Mouse (Mus musculus): Measurements from ENCODE around the gene Acot13. TPM values are rescaled to one million over a fixed set of nuclear protein-coding genes. Genes with fewer than 3 reads are reported as not detected.

The Acot13 gene
- total RNA-seq, 2 experiments from 2014 or later = 72.3 to 79.9 TPM

DNA sequence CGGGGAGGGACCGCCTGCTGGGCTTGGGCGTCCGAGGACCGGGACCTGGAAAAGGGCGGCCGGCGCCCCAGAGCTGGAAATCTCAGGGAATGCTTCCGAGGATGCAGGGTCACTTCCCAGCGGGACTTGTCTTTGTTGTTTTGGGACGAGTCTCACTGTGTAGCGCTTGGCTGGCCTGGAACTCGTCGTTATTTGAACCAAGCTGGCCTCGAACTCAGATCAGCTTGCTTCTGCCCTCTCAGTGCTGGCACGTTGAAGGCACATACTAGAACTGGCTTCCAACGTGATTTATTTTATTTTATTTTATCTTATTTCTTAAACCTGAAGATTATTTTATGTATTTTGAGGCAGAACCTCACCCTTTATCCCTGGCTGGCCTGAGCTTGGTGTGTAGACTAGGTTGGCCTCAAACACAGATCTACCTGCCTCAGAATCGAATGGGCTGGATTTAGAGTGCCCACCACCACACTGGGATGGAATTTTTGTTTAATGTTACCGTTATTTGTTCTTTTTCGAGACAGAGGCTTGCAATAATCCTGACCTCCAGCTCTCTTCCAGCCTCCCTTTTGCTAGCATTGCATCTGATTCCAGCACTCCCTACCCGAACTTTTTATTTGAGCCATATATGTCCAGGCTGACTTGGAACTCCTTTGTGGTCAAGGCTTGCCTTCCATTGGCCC is 931 bp upstream of the Acot13 start:
- no peak for DNase-seq (ENCODE audit: low spot score in 2 of 2)
- intact Hi-C loops (cut with DNase I) = no loop called here

DNA sequence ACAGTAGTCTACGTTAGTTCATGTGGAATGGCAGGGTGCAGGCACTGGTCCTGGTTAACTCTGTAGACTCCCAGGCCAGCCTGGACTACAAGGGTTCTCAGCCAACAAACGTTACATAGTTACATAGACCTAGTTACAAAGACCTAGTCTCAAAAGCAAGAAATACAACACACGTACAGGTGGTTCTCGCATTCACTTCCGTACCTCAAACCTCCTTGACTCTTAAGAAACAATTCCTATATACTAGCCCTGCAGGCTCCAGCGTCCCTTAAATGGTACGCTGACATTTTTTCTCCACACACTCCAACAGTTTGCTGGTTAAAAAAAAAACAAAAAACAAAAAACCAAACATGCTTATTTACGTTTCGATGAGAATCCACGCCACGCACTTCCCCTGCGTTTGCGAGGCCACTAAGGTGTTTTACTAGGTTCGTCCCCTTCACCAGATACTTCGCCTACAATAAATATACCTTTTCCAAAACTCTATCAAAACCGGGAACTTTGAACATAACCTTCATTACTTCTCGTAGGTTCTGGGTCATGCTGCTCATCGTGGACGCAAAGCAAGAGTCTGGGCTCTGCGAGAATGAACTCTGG is 486 bp downstream of the Acot13 start:
- intact Hi-C loops (cut with DNase I) = loop anchor here (1.0 to 2.0 kb wide), 2 partner anchors 14 to 30 kb away; partner anchors contain the start of genes BC005537 and D130043K22Rik
- DNase-seq (ENCODE audit: low spot score in 2 of 2) = no peak

DNA sequence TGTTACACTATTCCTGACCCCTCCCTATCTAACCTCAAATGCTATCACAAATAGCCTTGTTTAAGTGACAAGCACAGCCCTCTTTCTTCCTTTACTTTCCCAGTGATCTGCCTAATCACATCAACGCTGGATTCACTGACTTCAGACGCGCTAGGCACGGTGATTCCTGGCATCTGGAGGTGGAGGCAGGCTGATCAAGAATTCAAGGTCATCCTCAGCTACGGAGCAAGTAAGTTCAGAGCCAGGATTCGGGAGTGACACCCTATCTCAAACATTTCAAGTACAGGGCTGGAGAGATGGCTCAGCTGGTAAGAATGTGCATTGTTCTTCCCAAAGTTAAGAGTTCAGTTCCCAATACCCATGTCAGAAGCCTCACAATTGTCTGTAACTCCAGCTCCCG is 5.2 kb downstream of the Acot13 start:
- intact Hi-C loops (cut with DNase I) = no loop called here
- no peak for DNase-seq (ENCODE audit: low spot score in 2 of 2)

DNA sequence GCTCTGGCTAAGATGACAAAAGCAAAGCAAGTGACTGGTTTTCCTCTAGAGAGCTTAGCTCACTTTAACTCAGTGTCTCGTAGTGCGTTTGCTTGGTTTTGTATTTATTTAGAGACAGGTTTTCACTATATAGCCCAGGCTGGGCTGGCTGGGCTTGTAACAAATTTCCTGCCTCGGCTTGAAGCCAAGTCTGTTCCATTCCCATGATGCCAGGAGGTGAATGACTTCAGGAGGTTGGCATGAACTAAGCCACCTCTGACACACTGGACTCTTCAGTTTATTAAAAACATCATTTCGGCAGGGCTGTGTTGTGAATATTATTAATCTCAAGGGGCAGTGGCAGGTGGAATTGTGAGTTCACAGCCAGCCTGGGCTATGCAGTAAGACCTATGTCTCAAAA is 5.8 kb downstream of the Acot13 start:
- DNase-seq (ENCODE audit: low spot score in 2 of 2) = no peak
- intact Hi-C loops (cut with DNase I) = no loop called here

DNA sequence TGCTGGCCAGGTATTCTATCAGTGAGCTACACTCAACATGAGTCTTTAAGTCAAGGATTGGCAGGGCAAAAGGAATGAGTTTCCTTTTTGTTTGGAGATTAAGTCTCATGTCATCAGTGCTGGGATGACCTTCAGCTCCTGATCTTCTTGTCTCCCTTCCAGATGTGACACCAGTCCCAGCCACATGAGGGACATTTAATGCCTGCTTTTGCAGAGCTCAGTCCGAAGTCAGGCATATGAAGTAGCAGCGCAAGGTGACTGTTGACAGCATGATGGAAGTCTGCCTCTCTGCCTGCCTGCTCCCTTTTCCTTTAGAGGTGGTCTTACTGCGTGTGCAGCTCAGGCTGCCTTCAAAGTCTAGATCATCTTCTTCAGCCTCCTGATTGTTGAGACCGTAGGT is 6.7 kb downstream of the Acot13 start:
- no peak for DNase-seq (ENCODE audit: low spot score in 2 of 2)
- intact Hi-C loops (cut with DNase I) = no loop called here

DNA sequence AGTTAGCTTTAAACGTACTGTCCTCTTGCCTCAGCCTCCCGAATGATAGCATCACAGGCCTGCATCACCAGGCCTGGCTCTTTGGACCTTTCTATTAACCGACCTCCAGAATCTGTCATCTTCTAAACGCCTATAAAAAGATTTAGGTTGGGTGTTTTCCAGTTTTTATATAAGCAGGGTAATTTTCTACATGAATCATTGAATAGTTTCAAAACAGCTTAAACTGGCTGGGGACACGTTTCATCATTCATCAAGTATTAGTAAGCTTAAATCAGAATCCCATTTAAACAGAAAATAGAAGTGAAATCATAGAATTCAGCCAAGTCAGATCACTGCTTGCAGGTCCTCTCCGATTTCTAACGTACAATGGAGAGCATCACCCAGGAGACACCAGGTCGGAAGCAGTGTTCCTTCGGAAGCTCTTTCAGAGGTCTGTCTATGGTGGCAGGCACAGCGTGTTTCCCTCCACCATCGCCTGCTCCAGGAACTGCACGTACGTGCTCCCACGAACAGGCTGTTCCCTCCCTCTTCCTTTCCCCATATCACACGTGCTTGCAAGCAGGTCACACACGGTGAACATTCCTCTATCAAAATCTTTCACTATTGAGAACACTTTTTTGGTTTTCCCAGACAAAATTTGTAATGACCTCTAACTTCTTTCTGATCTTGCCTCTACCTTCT is 8.5 kb downstream of the Acot13 start:
- DNase-seq (ENCODE audit: low spot score in 2 of 2) = peak in 1 of 2 experiments; percentile 22
- intact Hi-C loops (cut with DNase I) = no loop called here

DNA sequence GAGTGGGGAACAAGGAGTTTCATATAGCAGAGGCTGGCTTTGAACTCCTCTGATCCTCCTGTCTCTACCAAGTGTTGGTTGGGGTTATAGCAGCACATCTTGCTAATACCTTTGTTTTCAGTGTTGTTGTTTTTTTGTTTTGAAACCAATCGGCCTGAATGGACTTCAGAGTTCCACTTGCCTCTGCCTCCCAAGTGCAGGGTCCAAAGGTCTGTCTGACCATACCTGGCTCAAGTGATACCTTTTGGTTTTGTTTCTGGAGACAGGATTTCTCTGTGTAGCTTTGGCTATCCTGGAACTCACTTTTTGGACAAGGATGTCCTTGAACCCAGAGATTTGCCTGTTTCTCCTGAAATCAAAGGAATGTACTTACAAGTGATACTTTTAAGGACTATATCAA is 11.4 kb downstream of the Acot13 start:
- intact Hi-C loops (cut with DNase I) = no loop called here
- DNase-seq (ENCODE audit: low spot score in 2 of 2) = no peak

DNA sequence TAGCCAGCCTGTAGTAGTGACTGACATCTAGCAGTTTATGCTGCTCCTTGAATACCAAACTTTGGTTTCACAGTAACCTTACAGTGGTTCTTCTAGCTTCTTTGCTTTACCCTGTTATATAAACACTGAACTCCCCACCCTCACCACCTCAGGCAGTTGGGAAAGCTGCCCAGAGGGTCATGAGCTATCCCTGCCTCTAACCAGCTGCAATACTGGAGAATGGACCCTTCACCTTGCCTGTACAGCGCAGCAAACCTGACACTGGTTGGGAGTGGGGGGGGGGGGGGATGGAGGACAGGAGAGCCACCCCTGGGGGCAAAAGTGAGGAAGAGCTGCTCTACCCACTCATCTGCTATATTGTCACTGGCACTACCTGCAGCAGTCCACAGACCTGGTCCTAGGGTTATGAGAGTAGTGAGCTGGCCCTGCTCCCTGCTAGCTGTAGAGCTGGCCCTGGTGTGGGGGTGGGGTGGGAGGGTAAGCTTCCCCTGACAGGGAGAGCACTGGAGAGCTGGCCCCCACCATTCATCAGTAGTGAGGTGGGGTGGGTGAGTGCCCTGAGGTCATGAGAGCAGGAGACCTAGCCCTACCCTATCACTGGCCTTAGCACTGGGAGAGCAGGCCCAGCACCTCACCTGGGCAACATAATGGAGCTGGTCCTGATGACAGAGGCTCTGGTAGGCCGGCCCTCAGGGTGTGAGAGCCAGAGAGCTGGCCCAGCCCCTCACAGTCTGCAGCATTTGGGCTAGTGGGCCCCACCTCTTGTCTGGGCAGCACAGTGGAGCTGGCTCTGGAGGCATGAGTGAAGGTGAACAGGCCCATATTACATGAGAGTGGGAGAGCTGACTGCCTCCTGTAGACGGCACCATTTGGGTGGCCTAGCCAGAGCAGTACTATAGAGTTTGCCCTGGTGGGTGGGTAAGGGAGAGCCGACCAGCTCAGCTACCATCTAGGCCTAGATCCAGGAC is 14.9 kb downstream of the Acot13 start:
- intact Hi-C loops (cut with DNase I) = no loop called here
- no peak for DNase-seq (ENCODE audit: low spot score in 2 of 2)

DNA sequence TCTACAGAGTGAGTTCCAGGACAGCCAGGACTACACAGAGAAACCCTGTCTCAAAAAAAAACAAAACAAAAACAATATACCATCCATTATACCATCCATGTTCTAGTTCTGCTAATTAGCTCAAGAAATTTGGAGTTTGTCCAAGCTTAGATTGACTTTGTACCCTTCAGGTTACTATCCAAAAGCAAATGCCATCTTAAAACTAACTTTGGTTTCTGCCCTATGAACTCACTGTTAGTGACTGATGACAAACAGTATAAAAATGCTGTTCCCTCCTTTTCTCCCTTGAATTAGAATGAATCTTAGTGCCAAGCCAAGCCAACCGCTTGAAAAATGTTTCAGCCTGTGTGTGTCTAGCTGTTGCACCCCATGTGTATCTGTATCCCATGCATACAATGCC is 16.7 kb downstream of the Acot13 start:
- intact Hi-C loops (cut with DNase I) = no loop called here
- no peak for DNase-seq (ENCODE audit: low spot score in 2 of 2)

DNA sequence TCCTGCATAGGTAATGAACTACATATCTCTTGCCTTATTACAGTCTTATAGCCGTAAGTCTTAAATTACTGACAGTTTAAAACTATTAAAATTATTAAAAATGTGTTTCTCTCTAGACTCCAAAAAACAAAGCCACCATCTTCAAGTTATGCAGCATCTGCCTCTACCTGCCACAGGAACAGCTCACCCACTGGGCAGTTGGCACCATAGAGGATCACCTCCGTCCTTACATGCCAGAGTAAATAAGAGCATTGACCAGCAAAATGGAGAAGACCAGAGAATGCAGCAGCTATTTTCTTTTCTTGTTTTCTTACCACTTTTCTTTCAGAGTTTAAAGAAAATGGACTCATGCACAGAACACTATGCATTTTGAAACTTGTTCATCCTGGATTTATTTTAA is 18.8 kb downstream of the Acot13 start:
- DNase-seq (ENCODE audit: low spot score in 2 of 2) = no peak
- intact Hi-C loops (cut with DNase I) = no loop called here

DNA sequence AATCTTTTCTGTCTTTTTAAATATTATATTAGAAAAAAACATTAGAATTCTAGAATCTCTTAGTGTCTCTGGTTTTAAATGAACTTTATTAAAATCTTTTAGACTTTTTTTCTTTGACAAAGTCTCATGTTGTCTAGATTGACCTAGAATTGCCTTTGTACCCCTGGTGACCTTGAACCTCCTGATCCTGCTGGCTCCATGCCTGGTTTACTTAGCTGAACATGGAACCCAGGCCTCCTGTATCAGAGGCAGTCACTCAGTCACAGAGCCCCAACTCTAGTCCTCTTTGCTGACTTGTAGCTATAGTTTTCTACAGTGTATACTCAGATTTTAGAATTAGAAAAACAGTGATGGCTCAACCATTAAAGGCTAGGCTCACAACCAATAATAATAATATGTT is 25.3 kb downstream of the Acot13 start:
- intact Hi-C loops (cut with DNase I) = no loop called here
- DNase-seq (ENCODE audit: low spot score in 2 of 2) = no peak

DNA sequence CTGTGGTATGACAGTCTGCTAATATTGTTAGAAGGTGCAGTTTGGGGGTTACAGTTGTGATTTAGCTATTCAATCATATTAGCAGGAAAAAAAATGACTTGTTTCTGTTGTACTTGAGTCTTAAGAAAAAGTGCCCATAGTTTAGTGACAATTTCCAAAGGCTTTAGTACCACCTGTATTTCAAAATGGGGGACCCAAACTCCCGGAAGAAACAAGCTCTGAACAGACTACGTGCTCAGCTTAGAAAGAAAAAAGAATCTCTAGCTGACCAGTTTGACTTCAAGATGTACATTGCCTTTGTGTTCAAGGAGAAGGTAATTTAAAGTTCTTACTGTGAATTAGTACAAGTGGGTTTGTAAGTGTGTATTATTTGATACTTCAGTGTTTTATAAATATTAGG is 28.1 kb downstream of the Acot13 start:
- DNase-seq (ENCODE audit: low spot score in 2 of 2) = no peak
- intact Hi-C loops (cut with DNase I) = no loop called here

DNA sequence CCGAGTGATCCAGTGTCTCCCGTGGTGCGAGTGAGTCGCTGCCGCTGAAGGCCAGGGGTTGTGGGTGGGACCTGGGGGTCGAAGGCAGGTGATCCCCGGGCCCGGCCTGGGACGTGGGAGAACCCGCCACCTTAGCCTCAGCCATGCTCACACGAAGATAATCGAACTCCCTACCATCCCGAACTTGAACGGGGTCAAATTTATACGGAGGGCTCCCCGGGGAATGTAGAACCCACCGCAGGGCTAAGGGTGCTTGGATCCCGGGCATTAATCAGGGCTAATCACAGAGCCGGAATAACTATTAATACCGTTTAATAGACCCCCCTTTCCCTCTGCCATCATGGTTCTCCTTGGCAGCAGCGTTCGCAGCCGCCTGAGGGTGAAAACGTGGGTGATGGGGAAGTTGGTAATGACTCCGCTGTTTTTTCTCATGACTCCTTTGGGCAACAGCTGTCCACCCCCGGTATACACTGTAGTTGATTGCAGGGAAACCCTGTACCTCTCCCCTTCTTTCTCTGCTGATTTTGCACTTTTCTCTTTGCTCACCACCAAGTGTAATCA is 29.1 kb downstream of the Acot13 start:
- intact Hi-C loops (cut with DNase I) = no loop called here
- peak in 1 of 2 experiments; percentile 26 for DNase-seq (ENCODE audit: low spot score in 2 of 2)

DNA sequence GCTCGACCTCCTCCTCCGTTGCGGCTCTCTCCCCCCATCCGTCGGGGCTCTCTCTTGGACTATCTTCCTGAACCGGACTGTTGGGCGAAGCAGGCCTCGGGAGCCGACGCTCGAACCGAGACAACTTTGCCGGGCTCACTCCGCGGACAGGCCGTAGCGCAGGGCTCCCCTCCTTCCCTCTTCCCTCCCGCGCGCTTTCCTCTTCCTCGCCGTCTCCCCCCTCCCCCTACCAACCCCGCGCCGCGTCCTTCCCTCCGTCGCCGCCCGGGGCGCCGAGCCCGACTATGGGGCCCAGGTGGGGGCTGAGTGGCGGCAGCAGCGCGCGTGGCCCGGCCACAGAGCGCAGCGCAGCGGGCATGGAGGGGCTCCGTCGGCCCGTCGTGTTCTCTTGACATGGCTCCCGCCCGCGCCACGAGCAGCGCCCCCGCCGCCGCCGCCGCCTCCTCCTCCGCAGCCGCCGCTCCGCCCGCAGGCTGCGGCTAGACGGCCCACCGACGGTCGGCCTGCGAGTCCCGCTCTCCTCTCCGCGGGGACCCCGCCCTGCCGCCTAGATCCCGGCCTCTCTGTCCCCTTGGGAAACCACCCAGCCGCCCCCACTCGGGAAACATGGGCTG is 29.9 kb downstream of the Acot13 start, which contains the start of gene BC005537:
BC005537 (plus strand) TSS at position 350 of the 614 bp plus-strand sequence.
- peak in 1 of 2 experiments; percentile 48 for DNase-seq (ENCODE audit: low spot score in 2 of 2)
- intact Hi-C loops (cut with DNase I) = loop anchor here (1.0 kb wide), 1 partner anchor 30 kb away; the partner anchor contains the start of genes Acot13 and Tdp2

DNA sequence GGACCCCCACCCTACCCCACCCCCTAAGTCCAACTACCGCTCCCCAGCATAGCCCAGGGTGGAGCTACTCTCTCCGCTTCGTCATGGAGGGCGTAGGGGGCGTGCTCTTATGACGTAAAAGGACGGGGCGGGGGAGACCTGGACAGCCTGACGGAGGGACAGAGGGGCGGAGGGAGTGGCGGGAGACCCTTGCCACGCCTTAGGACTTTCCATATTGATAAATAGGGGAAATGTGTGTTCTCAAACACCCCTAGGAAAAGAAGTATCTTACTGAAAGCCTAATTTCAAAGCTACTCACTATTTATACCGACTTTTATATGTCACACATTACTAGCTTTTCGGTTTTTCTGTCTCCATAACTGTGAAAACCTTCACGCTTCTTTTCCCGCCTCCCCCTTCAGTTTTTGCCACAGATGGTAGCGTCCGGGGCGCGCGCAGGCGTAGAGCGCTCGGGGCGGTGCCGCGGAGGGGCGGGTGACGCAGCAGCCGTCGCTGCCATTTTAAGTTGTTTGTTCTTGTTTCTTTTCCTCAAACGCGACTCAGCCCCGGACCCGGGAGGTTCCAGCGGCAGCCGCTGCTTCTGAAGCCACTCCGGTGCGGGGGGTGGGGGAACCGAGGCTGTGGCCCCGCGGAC is 30.5 kb downstream of the Acot13 start:
- DNase-seq (ENCODE audit: low spot score in 2 of 2) = peak; percentile 94 to 98
- intact Hi-C loops (cut with DNase I) = loop anchor here (1.0 kb wide), 1 partner anchor 31 kb away; the partner anchor contains the start of genes Acot13 and Tdp2

DNA sequence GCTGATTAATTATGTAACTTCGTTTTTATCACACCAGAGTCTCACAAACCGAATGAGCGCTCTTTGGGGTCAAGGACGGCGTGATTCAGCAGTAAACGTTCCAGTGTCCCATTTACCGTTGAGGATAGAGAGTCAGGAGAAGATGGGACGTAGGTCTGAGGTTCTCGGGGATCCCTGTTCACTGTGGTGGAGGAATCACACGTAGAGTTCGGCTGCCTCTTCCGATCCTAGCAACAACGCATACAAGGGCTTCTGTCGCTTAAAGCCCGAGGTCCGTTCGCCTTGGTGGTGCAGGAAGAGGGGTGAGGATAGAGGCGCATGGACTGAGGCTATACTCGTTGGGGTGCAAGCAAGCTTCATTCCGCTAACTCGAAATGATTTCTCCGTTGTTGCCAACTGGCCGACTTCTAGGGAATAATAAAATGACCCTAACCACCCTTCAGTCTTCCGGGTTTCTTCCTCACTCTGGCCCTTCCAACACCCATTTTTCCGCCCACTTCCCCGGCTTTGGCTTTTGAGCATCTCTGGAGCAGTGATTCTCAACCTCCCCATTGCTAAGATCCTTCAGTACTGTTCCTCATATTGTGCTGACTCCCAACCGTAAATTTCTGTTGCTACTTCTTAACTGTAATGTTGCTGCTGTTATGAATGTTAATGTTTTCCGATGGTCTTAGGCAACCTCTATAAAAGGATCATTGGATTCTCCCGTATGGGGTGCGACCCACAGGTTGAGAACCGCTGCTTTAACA is 31.2 kb downstream of the Acot13 start:
- DNase-seq (ENCODE audit: low spot score in 2 of 2) = peak; percentile 47 to 56
- intact Hi-C loops (cut with DNase I) = no loop called here

DNA sequence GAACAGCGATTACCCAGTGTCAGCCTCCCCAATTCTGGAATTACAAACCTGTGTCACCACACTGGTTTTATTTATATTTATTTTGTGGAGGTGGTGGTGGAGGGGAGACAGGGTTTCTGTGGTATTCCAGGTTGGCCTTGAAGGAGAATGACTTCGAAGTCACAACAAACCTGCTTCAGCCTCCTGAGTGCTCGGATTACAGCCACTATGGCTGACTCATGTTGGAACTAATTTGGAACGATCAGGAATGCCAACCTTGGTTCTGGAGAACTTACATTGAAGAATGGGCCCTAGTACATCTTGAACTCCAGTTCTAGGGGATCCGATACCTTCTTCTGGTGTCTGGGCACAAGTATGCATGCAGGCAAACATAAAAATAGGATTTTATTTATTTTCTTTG is 32.0 kb downstream of the Acot13 start:
- DNase-seq (ENCODE audit: low spot score in 2 of 2) = no peak
- intact Hi-C loops (cut with DNase I) = no loop called here

DNA sequence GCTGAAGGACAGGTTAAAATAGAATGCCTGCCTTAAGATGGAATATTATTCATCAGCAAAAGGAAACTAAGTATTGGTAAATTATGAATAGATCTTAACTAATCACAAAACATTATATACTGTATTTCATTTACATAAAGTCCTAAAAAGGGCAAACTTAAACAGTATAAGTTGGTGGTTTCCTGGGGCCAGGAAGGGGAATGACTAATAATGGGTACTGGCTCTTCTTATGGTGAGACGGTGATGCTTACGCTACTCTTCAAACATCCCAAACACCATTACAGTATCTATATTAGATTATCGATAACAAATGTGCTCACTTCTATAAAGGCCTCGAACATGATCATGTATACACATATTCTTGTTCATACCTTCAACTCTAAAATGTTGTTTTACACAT is 32.7 kb downstream of the Acot13 start:
- intact Hi-C loops (cut with DNase I) = no loop called here
- DNase-seq (ENCODE audit: low spot score in 2 of 2) = no peak
